Mouse (Mus musculus): ENCODE data around the gene Fzd5.

Gene Fzd5

DNA sequence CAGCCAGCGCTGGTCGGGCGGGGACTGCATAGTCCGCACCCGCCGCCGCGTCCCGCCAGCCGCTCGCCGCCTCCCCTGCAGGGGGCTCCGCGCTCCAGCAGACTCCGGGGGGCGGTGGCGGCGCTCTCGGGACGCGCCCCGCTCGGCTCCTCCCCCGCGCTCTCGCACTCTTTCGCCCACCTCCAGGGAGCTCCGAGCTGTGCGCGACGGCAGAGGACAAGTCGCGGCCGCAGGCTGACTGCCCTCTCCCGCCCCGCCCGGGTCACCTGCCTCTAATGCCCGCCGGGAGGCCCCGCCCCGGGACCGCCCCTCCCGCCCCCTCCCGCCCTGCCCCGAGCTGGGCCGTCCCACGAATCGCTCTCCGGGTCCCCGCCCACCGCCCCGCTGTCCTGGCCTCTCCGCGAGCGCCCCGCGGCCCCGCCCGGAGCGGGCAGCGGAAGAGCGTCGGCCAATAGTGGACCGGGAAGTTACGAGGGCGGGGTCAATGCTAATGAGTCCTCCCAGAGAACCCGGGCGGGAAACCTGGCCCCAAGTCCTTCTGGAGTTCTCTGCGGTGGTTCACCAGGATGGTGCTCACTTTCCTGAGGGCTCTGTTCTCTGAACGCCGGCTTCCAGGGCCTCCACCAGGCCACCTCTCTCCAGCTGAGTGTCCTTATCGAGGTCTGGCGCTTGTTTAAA lies at the start of gene Fzd5:
Fzd5 (minus strand) TSS at position 250 of the 678 bp plus-strand sequence.
- peak; percentile 59 to 80 for DNase-seq (ENCODE audit: low spot score in 2 of 2)

GRCm38 (mm10) chr1:64779863-64780262 lies 42.3 kb upstream of the Fzd5 start:
- no peak for DNase-seq (ENCODE audit: low spot score in 2 of 2)

- no peak for DNase-seq (ENCODE audit: low spot score in 2 of 2)
Measured at GRCm38 (mm10) chr1:64779415-64779814, 41.9 kb upstream of the Fzd5 start.

DNA sequence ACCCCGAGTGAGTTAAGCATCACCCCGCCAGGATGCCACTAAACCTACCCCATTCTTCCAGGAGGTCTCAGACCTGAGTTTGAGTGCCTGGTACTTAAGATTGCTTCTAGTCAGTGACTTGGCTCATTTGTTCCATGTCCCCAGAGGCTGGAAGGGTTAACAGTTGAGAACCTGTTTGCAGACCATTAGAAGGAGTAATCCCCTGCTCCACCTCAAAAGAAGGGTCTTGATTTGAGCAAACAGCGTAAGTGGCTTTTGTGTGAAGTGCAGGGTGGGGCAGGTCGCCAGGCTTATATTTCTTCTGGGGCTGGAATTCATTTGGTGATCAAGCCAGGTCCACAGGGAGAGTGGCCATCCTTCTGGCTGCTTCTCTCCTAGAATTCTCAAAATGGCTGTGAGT lies 35.8 kb upstream of the Fzd5 start:
- no peak for DNase-seq (ENCODE audit: low spot score in 2 of 2)

- no peak for DNase-seq (ENCODE audit: low spot score in 2 of 2)
Measured at GRCm38 (mm10) chr1:64770169-64770568, 32.6 kb upstream of the Fzd5 start.

DNA sequence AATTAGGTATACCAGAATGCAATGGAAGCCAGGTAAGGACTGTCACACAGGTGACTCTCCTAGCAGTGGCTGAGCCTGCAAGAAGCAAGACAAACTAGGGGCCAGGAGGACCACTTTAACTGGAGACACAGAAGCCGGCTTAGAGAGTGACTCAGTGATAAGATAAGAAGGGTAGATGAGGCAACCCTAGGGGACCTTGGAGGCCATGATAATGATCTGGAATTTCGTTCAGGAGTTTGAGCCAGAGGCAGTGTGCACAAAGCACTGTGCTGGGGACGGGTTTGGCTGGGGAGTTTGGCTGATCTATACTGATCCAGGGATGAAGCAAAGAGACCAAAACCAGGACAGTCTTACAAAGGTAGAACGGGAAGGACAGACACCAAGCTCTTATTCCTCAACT lies 24.1 kb upstream of the Fzd5 start:
- DNase-seq (ENCODE audit: low spot score in 2 of 2): no peak

DNA sequence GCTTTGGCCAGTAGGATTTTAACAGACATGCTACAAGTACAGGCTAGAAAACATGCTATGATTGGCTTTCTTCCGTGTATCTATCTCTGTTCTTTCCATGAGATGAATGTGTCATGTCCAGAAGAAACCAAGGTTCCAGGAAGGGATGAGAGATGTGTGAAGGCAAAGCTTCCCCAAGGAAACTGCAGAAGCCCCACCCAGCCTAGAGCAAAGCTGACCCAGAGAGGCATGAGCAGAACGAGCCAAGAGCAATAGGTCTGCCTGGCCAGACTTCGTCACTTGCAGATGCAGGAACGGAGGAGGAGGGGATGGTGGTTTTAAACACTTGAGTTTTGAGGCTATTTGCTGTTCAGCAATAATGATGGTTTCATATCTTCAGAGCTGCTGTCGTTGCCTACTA lies 20.2 kb upstream of the Fzd5 start:
- no peak for DNase-seq (ENCODE audit: low spot score in 2 of 2)

DNA sequence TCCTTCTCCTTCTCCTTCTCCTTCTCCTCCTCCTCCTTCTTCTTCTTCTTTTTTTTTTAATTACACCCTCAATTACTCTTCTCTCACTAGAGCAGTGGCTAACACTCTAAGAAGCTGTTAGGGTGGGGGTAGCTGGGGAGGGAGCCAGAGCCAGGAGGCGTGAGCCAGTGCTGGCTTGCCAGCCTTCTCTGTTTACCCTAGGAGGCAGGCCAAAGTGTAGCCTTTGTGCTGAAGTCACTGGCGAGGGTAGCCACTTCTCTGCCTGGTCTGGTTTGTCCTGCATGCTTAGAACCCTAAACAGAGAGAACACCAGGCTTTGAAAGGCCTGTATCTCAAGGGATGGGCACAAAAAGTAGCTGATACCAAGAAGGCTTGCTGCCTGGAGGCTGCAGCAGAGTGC lies 19.7 kb upstream of the Fzd5 start:
- no peak for DNase-seq (ENCODE audit: low spot score in 2 of 2)

GRCm38 (mm10) chr1:64756640-64757030 lies 19.1 kb upstream of the Fzd5 start:
- DNase-seq (ENCODE audit: low spot score in 2 of 2): no peak

GRCm38 (mm10) chr1:64755971-64756639 lies 18.6 kb upstream of the Fzd5 start:
- no peak for DNase-seq (ENCODE audit: low spot score in 2 of 2)

DNA sequence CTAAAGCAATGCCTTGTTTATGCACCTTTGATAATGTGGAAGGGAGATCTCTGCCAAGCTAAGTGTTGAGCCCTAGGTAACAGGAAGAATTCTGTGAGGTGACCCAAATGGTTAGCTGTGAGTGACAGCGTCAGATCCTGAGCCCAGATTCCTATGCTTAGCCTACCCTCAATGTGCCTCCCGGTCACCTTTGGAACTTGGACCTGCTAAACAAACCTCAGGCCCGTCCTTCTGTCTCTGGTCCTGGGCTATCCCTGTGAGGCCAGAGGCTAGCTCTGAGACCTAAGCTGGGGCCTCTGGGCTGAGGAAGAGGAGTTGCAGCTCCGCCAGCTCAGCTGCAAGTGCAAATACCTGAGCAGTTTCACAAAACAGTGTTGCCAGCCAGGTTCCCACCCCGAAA lies 17.1 kb upstream of the Fzd5 start:
- DNase-seq (ENCODE audit: low spot score in 2 of 2): no peak

DNA sequence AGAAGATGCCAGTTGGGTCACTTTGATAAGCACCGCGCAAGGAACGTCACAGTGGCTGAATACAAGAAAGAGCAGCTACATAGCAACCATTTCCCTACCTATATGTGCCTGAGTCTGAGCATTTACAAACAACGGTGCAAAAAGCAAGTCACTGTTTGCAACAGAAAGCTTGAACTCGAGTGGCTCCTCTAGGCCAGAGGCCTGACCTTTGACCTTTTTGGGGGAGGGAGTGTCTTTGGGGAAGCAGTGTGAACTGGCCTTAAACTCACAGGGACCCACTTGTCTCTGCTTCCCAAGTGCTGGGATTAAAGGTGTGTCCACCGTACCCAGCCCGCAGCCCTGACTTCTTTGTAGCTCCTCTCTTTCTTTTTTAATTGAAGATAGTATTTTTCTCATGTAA lies 16.1 kb upstream of the Fzd5 start:
- DNase-seq (ENCODE audit: low spot score in 2 of 2): no peak

DNA sequence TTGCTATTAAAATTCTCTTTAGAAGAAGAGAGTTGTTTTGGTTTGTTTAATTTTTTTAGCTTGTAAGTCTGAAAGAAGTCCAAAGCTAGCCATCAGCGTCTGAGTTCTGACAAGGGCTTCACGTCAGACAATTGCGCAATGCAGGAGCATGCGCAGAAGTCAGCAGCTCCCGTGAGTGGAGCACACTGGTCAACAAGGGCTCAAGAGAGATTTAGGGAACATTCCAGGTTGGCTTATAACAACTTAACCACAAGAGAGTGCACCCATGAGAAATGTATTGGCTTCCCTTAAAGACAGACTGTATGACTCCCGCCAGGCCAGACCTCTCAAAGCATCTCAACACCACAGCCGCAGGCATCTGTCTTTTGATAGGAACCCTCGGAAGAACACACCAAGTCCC lies 15.6 kb upstream of the Fzd5 start:
- no peak for DNase-seq (ENCODE audit: low spot score in 2 of 2)

- no peak for DNase-seq (ENCODE audit: low spot score in 2 of 2)
Measured at GRCm38 (mm10) chr1:64744616-64745015, 7.1 kb upstream of the Fzd5 start.

GRCm38 (mm10) chr1:64742741-64743408 lies 5.3 kb upstream of the Fzd5 start:
- no peak for DNase-seq (ENCODE audit: low spot score in 2 of 2)

GRCm38 (mm10) chr1:64738661-64739082 lies 1.1 kb upstream of the Fzd5 start:
- no peak for DNase-seq (ENCODE audit: low spot score in 2 of 2)

DNA sequence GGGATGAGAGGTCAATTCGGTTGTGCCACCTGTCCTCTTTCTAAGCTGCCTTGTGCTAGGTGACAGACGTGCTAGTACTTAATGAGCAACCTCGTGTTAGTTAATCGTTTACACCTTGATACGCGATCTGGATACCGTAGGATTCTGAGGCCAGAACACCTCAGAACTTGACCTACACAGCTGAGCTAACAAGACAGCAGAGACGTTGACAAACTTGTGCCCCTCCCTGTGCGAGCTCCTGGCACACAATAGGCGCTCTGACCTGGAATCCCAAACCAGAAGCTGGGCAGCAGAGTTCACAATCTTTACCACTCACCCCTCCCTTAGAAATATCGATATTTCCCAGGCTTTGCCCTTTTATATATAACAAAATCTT lies 617 bp upstream of the Fzd5 start:
- DNase-seq (ENCODE audit: low spot score in 2 of 2): no peak

DNA sequence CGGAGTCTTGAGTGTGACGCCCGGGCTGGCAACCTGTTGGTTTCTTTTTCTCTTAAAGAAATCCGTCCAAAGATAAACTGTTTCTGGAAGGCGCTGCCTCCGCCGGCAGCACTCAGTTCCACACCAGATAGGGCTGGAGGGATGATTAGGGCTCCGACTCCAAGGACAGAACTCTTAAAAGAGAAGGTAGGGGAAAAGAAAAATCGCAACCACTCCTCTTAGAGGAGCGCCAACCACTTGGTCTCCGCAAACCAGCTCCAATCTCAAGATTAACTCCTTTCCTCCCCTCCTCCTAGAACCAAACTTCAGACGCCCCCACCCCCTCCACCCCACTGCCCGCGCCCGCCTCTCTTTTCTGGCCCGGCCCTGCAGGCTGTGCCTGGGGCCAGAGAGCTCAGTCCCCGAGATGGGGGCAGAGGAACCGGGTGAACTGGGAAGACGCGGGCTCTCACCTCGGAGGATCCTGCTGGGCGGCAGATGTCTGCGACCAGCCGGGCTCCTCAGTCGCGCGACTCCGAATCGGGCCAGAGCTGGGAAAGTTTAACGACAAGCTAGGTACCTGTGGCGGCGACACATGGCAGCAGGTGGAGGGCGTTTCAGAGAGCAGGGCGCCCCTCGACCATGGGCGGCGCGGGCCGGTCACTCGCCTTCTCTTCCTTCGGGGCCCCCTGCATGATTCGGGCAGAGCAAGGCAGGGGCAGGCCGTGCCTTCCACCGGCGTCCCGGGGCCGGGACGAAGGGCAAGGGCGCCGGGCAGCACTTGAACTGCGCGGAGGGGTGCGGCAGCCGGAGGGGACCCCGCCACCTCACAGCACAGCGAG lies 660 bp downstream of the Fzd5 start:
- peak in 1 of 2 experiments; percentile 22 for DNase-seq (ENCODE audit: low spot score in 2 of 2)

- DNase-seq (ENCODE audit: low spot score in 2 of 2): peak in 1 of 2 experiments; percentile 47
Measured at GRCm38 (mm10) chr1:64735781-64736680, 1.5 kb downstream of the Fzd5 start.

DNA sequence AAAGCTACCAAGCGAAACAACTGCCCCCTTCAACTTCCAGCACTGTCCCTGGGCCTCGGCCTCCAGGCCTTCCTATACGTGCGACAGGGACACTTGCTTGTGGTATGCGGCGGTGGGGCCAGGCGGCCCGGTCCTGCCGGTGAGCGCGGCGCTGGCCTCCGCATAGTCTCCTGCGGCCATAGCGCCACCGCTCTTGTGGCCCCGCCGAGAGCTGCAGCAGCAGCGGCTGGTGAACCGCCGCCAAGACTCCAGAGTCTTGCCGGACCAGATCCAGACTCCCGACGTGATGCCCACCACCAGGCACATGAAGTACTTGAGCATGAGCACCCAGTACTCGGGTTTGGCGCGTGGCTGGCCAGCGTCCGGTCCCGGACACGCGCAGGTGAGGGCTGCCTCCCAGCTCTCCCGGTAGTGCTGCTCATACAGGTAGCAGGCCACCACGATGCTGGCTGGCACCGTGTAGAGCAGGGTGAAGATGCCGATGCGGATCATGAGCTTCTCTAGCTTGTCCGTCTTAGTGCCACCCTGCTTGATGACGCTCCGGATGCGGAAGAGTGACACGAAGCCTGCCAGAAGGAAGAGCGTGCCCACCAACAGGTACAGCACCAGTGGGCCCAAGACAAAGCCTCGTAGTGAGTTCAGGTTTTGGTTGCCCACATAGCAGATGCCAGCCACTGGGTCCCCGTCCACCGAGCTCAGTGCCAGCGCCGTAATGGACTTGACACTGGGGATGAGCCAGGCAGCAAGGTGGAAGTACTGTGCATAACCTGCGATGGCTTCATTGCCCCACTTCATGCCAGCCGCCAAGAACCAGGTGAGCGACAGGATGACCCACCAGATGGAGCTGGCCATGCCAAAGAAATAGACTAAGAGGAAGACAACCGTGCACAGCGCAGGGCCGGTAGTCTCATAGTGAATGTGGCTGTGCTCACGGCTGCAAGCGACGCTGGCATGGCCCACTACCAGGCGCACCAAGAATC lies 2.5 kb downstream of the Fzd5 start:
- DNase-seq (ENCODE audit: low spot score in 2 of 2): peak in 1 of 2 experiments; percentile 19

Data from cerebellum, postnatal 4 days (tissue).